Mouse (Mus musculus) testis, adult 2 months (tissue): ENCODE results near the gene Hist1h2bp. TPM values are rescaled to one million over a fixed set of nuclear protein-coding genes. Genes with fewer than 3 reads are reported as not detected.
A peak's percentile ranks its signal among the peaks of the same experiment; 100 is the strongest.
"Not testable (repeated sequence)": the region's sequence is repeated elsewhere in the genome, so short reads cannot be mapped to it uniquely, and the experiment has no call there.

ENCODE experiments used
- H3K27ac ChIP-seq: fragments of 200-500 bp; 2 replicates; pipeline ENCODE4 v1.5.1; 2012; ENCODE audit warnings: low read depth, low read length; ENCODE audit not compliant: control insufficient read depth, insufficient read depth
- H3K27me3 ChIP-seq: fragments of 200-500 bp; 2 replicates; pipeline ENCODE4 v1.6.1; 2012; ENCODE audit warnings: mild to moderate bottlenecking, low read length, moderate library complexity; ENCODE audit not compliant: control insufficient read depth, insufficient read depth
- H3K36me3 ChIP-seq: fragments of 200-500 bp; 2 replicates; pipeline ENCODE4 v1.6.1; 2012; ENCODE audit warnings: mild to moderate bottlenecking, low read length; ENCODE audit not compliant: control insufficient read depth, insufficient read depth
- H3K4me1 ChIP-seq: fragments of 200-500 bp; 2 replicates; pipeline ENCODE4 v1.6.1; 2012; ENCODE audit warnings: low read length; ENCODE audit not compliant: control insufficient read depth, insufficient read depth
- H3K4me3 ChIP-seq: fragments of 200-500 bp; 2 replicates; pipeline ENCODE4 v1.5.1; 2012; ENCODE audit warnings: low read depth, mild to moderate bottlenecking, low read length, moderate library complexity, mixed read lengths; ENCODE audit not compliant: control insufficient read depth
- CTCF ChIP-seq: fragments of 200-500 bp; IDR thresholded peaks from 2 replicates; pipeline ENCODE4 v1.5.1; 2012; ENCODE audit warnings: low read depth, mild to moderate bottlenecking, inconsistent platforms, low read length, moderate library complexity; ENCODE audit not compliant: control insufficient read depth, insufficient read depth, insufficient replicate concordance
- POLR2A ChIP-seq: fragments of 200-500 bp; IDR thresholded peaks from 2 replicates; pipeline ENCODE4 v1.6.1; 2012; ENCODE audit warnings: low read depth, mild to moderate bottlenecking, inconsistent platforms, low read length, moderate library complexity; ENCODE audit not compliant: control insufficient read depth
- polyA plus RNA-seq: library from polyadenylated mRNA; depleted of rRNA; stranded (reverse); fragments of >200 nt; gene quantifications from 2 replicates; pipeline ENCODE4 v1.2.3, GENCODE M21; 2012

The Hist1h2bp gene
- polyA plus RNA-seq, 1 experiment, result 155 TPM

DNA sequence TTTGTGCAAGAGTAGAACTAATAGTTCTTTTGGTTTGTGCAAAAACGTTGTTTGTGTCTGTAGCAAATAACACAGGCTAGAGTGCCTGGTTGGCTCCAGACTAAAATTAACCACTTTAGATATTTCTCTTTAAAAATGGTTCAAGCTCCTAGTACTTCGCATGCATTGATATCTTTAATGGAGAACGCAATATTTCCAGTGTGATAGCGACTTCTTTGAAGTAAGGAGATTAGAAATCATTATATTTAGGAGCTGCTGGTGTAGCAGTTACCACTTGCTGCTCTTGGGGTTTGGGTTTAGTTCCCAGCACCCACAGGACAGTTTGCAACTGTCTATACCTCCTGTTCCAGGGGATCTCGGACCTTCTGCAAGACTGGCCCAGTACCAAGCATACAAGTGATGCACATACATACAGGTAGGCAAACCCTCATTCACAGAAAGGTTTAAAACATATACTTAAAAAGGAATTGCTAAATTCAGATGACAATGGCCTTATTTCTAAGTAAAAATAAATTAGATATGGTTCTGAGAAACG is 6.2 kb upstream of the Hist1h2bp start:
- H3K36me3 ChIP-seq, result no peaks in the 10 kb centered on the region
- H3K27me3 ChIP-seq, result peaks cover 2% of the 10 kb centered on the region; the same call in 1 of the 2 replicates
- no peak overlapping the region for H3K27ac ChIP-seq
- H3K4me1 ChIP-seq, result peaks cover 17% of the 10 kb centered on the region
- no peak overlapping the region for H3K4me3 ChIP-seq
- TF ChIP-seq CTCF (no peak), POLR2A (no peak)

DNA sequence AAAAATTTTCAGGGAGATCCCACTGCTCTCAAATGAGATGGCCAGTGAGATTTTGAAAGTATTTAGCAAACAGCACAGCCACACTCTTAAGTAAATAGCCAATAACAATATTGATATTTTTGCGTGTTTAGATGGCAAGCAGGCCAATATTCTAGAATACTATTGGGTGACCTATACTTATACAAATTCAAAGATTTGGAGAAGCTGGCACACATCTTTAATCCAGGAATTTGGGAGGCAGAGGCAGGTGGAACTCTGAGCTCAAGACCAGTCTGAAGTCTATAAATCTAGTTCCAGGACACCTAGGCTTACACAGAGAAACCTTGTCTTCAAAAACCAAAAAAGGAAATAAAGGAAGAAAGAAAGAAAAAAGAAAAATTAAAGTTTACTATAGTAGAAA is 5.6 kb upstream of the Hist1h2bp start:
- TF ChIP-seq POLR2A (no peak), CTCF (no peak)
- no peak overlapping the region for H3K27ac ChIP-seq
- H3K36me3 ChIP-seq, result no peaks in the 10 kb centered on the region
- peaks cover 17% of the 10 kb centered on the region for H3K4me1 ChIP-seq
- no peak overlapping the region for H3K4me3 ChIP-seq
- peaks cover 2% of the 10 kb centered on the region; the same call in 1 of the 2 replicates for H3K27me3 ChIP-seq

DNA sequence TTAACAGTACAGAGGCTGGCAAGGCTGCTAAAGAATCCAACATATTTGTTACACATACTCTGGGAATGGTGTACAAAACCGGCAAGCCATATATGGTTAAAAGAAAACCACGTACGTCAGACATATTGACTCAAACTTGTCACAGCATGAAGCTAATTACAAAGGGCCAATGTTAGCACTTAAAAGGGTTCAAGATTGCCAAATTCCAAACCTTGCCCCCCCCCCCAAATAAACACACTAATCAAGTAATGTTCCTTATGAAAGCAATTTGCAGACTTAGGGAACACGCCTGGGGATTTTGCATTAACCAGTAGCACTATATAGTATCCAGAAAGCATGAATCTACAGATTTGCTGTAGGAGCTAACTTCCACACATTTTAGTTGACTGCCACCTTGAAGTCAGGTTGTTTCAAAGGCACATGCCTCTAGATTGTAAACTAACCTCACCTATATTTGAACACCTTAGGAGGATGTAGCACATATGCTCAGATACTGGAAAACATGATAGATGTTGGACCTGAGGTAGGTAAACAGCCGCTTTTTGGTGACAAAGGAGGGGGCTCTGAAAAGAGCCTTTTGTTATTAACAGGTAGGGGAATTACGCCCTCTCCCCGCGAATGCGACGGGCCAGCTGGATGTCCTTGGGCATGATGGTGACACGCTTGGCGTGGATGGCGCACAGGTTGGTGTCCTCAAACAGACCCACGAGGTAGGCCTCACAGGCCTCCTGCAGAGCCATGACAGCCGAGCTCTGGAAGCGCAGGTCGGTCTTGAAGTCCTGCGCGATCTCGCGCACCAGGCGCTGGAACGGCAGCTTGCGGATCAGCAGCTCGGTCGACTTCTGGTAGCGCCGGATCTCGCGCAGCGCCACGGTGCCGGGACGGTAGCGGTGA is 4.7 kb upstream of the Hist1h2bp start:
- H3K4me1 ChIP-seq, result peaks cover 17% of the 10 kb centered on the region

DNA sequence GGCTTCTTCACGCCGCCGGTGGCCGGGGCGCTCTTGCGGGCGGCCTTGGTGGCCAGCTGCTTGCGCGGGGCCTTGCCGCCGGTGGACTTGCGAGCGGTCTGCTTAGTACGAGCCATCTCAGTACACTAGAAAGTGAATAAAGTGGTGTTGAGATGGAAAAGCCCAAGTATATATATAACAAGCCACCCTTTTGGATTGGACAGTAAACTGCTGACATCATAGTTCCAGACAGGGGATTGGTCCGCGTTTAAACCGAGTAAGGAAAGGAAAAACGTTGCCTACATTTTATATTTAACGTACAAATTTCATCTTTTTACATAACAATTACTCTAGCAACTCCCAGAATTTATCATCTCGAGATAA is 4.0 kb upstream of the Hist1h2bp start, which contains the start of gene Hist1h3i:
Gene Hist1h3i (minus strand): TSS at position 116 of the 363 bp plus-strand sequence.
- TF ChIP-seq CTCF, result no peak
- TF ChIP-seq POLR2A, result no peak
- Histone ChIP-seq H3K4me1 (peaks cover 17% of the 10 kb centered on the region), H3K4me3 (peak within 1 kb of the TSS; percentile 36), H3K36me3 (no peaks in the 10 kb centered on the region), H3K27ac (peak within 1 kb of the TSS; percentile 25; the same call in 1 of the 2 replicates), H3K27me3 (peaks cover 2% of the 10 kb centered on the region; the same call in 1 of the 2 replicates)

More for the DNA sequence above, 4.7 kb upstream of the Hist1h2bp start:
- peak overlapping the region; percentile 13; the same call in 1 of the 2 replicates for H3K27ac ChIP-seq
- not testable (repeated sequence) for H3K36me3 ChIP-seq, H3K27me3 ChIP-seq
- H3K4me3 ChIP-seq, result peak overlapping the region; percentile 36

DNA sequence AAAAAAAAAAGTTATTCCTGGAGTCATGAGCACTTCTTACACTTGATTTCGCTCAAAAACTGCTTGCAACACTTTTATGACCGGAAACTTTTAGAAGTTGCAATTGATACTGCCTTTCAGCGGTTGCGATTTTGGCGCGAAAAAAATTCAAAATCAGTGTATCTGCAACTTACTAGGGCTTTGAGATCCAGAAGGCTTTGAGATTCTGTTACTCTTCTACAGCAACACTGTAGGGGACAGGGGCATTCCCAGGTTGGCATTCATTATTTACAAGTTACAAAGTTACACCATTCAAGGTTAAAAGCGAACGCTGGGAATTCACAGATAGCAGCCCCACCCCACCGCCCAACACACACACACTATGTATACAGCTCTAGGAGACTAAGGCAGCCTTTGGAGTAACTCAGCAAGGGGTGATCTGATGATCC is 3.5 kb upstream of the Hist1h2bp start:
- peaks cover 17% of the 10 kb centered on the region for H3K4me1 ChIP-seq

DNA sequence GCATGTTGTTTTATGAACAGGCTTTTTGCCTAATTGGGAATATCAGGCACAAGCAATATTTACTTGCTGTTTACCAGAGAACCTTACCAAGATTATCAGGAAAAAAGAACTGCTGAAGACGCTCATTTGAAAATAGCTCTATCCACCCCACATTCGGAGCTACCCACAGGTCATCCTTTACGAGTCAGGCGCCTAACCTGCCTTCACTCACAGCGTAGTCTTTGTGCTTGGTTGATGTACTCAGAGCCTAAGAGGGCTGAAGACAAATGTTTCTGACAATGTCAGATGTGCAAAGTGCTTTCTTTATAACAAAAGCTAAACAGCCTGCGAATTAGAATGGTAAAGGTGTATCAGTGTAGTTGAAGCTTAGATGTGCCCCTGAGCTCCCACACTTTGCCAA is 3.0 kb upstream of the Hist1h2bp start:
- Histone ChIP-seq H3K4me1 (peaks cover 13% of the 10 kb centered on the region), H3K36me3 (no peaks in the 10 kb centered on the region), H3K27me3 (peaks cover 2% of the 10 kb centered on the region; the same call in 1 of the 2 replicates), H3K27ac (no peak overlapping the region), H3K4me3 (no peak overlapping the region)
- TF ChIP-seq POLR2A (no peak), CTCF (no peak)

More for the DNA sequence above, 3.5 kb upstream of the Hist1h2bp start:
- Histone ChIP-seq H3K4me3 (no peak overlapping the region), H3K27ac (no peak overlapping the region), H3K36me3 (no peaks in the 10 kb centered on the region), H3K27me3 (peaks cover 2% of the 10 kb centered on the region; the same call in 1 of the 2 replicates)
- no peak for TF ChIP-seq CTCF
- TF ChIP-seq POLR2A, result no peak

DNA sequence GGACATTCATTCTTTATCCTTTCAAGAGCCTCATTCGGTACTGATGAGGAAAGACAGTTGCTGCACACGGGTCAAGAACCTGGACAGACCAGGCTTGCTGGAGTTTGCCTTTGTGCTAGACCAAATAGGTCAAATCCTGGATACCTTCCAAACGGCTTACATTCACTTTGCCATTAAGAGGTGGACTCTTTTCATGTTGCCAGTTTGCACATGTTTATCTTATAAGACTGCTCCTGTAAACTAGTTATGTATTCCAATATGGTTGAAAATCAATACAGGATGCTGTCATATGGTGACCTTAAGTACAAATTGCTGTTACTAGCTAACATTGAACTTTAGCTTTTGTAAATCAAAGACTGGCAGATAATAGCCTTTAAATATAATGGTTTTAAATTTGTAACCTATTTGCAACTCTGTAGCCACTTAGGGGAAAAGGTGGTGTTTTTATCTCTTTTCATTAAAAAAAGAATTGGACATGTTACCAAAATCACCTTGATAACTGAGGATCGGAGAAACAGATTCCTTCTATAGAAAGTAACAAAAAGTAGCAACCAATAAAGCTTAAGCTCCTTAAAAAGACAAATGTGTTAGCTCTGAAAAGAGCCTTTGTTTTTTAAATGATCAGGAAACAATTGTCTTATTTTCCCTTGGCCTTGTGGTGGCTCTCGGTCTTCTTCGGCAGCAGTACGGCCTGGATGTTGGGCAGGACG is 917 bp upstream of the Hist1h2bp start:
- no peaks in the 10 kb centered on the region for H3K36me3 ChIP-seq
- TF ChIP-seq CTCF (no peak), POLR2A (no peak)
- H3K4me3 ChIP-seq, result peak overlapping the region; percentile 73
- peak overlapping the region; percentile 74 for H3K27ac ChIP-seq
- H3K27me3 ChIP-seq, result no peaks in the 10 kb centered on the region
- H3K4me1 ChIP-seq, result peaks cover 7% of the 10 kb centered on the region
